Mouse (Mus musculus) CH12.LX (cell line): ENCODE measurements around the gene Rgs9bp. TPM values are rescaled to one million over a fixed set of nuclear protein-coding genes. Genes with fewer than 3 reads are reported as not detected.

Experiments used
- DNase-seq: peaks from one replicate; pipeline ENCODE4 v3.0.0-alpha.2; 2013; ENCODE audit errors: extremely low read depth
- H3K27ac ChIP-seq: 2 replicates; pipeline ENCODE4 v1.5.1; 2012; ENCODE audit warnings: low read depth, mild to moderate bottlenecking, control low read depth, moderate library complexity; ENCODE audit not compliant: insufficient read depth
- H3K27me3 ChIP-seq: replicated peaks from 2 replicates; pipeline ENCODE3; 2012; ENCODE audit warnings: inconsistent platforms
- H3K36me3 ChIP-seq, 2 experiments: replicated peaks in 1 of 2; 2 replicates each; pipeline versions ENCODE3 to v1.6.1; 2012; ENCODE audit warnings: inconsistent platforms in 1 of 2, low read length in 1 of 2, mild to moderate bottlenecking in 1 of 2, mixed read lengths in 1 of 2, moderate library complexity in 1 of 2; ENCODE audit not compliant: control insufficient read depth in 1 of 2, insufficient read depth in 1 of 2
- H3K4me1 ChIP-seq, 2 experiments: 2 replicates each; pipeline ENCODE4 v1.6.1; 2012; ENCODE audit warnings: inconsistent platforms in 1 of 2, moderate library complexity in 1 of 2; ENCODE audit not compliant: insufficient read depth in 2 of 2, control insufficient read depth in 1 of 2
- H3K4me2 ChIP-seq: 2 replicates; pipeline ENCODE4 v1.6.1; 2012; ENCODE audit warnings: low read depth, mild to moderate bottlenecking, control low read depth; ENCODE audit not compliant: poor library complexity, insufficient read depth, severe bottlenecking
- H3K4me3 ChIP-seq, 3 experiments: fragments of 150-350 bp in 1 of 3; sonication (generic) in 1 of 3; replicated peaks in 1 of 3; 2 replicates each; pipeline versions ENCODE3 to v1.5.1; 2011 to 2012; ENCODE audit warnings: low read depth in 2 of 3, low read length in 2 of 3, mild to moderate bottlenecking in 2 of 3, moderate library complexity in 2 of 3, control low read depth in 1 of 3, improper control_type of control experiment in 1 of 3, inconsistent platforms in 1 of 3, mixed read lengths in 1 of 3; ENCODE audit not compliant: poor library complexity in 1 of 3
- H3K79me2 ChIP-seq: replicated peaks from 2 replicates; pipeline ENCODE4 v1.6.1; 2012; ENCODE audit warnings: mild to moderate bottlenecking, moderate library complexity; ENCODE audit not compliant: control insufficient read depth, poor library complexity, insufficient read depth, severe bottlenecking; ENCODE audit errors: extremely low read depth
- H3K9ac ChIP-seq: 2 replicates; pipeline ENCODE4 v1.6.1; 2012; ENCODE audit warnings: low read depth, mild to moderate bottlenecking, control low read depth, moderate library complexity; ENCODE audit not compliant: insufficient read depth
- H3K9me3 ChIP-seq: replicated peaks from 2 replicates; pipeline ENCODE3; 2012; ENCODE audit warnings: low read length, inconsistent platforms, mixed read lengths
- BHLHE40 ChIP-seq: IDR thresholded peaks from 2 replicates; pipeline ENCODE4 v1.6.1; 2011; ENCODE audit warnings: mild to moderate bottlenecking, low read depth, low read length, improper control_type of control experiment
- CHD1 ChIP-seq: IDR thresholded peaks from 2 replicates; pipeline ENCODE4 v1.6.1; 2012; ENCODE audit warnings: low read depth, low read length, improper control_type of control experiment, inconsistent platforms
- CHD2 ChIP-seq: IDR thresholded peaks from 2 replicates; pipeline ENCODE4 v1.6.1; 2011; ENCODE audit warnings: low read length, improper control_type of control experiment
- CTCF ChIP-seq, 2 experiments: IDR thresholded peaks in 1 of 2; conservative IDR thresholded peaks in 1 of 2; 2 replicates each; pipeline ENCODE4 v1.5.1; 2011 to 2012; ENCODE audit warnings: low read depth in 2 of 2, low read length in 2 of 2, improper control_type of control experiment in 1 of 2, inconsistent platforms in 1 of 2, mild to moderate bottlenecking in 1 of 2, moderate library complexity in 1 of 2
- E2F4 ChIP-seq: IDR thresholded peaks from 2 replicates; pipeline ENCODE4 v1.6.1; 2011; ENCODE audit warnings: low read depth, low read length, improper control_type of control experiment; ENCODE audit not compliant: insufficient replicate concordance
- ELF1 ChIP-seq: IDR thresholded peaks from 2 replicates; pipeline ENCODE4 v1.6.1; 2014; ENCODE audit warnings: low read depth, mild to moderate bottlenecking, inconsistent platforms, low read length, improper control_type of control experiment
- EP300 ChIP-seq: IDR thresholded peaks from 2 replicates; pipeline ENCODE4 v1.6.1; 2011; ENCODE audit warnings: low read length, improper control_type of control experiment
- ETS1 ChIP-seq: conservative IDR thresholded peaks from 2 replicates; pipeline ENCODE4 v1.6.1; 2012; ENCODE audit warnings: low read depth, mild to moderate bottlenecking, inconsistent platforms, low read length, improper control_type of control experiment, moderate library complexity
- GABPA ChIP-seq: IDR thresholded peaks from 2 replicates; pipeline ENCODE4 v1.6.1; 2012; ENCODE audit warnings: low read depth, low read length, improper control_type of control experiment, inconsistent platforms; ENCODE audit not compliant: insufficient replicate concordance
- HCFC1 ChIP-seq: IDR thresholded peaks from 2 replicates; pipeline ENCODE4 v1.6.1; 2012; ENCODE audit warnings: low read depth, mild to moderate bottlenecking, inconsistent platforms, low read length, improper control_type of control experiment
- IRF4 ChIP-seq: IDR thresholded peaks from 2 replicates; pipeline ENCODE4 v1.6.1; 2014; ENCODE audit warnings: low read depth, mild to moderate bottlenecking, inconsistent platforms, low read length, improper control_type of control experiment
- JUN ChIP-seq: IDR thresholded peaks from 2 replicates; pipeline ENCODE4 v1.6.1; 2011; ENCODE audit warnings: low read depth, mild to moderate bottlenecking, low read length, improper control_type of control experiment, moderate library complexity; ENCODE audit not compliant: insufficient read depth
- JUND ChIP-seq: conservative IDR thresholded peaks from 2 replicates; pipeline ENCODE4 v1.6.1; 2011; ENCODE audit warnings: low read depth, low read length, improper control_type of control experiment
- KAT2A ChIP-seq: IDR thresholded peaks from 2 replicates; pipeline ENCODE4 v1.6.1; 2012; ENCODE audit warnings: low read length, improper control_type of control experiment, inconsistent platforms; ENCODE audit not compliant: insufficient replicate concordance
- MAFK ChIP-seq: IDR thresholded peaks from 2 replicates; pipeline ENCODE4 v1.6.1; 2011; ENCODE audit warnings: low read length, improper control_type of control experiment; ENCODE audit not compliant: insufficient replicate concordance
- MAX ChIP-seq: IDR thresholded peaks from 2 replicates; pipeline ENCODE4 v1.6.1; 2011; ENCODE audit warnings: low read length, improper control_type of control experiment
- MAZ ChIP-seq: IDR thresholded peaks from 2 replicates; pipeline ENCODE4 v1.6.1; 2012; ENCODE audit warnings: low read depth, mild to moderate bottlenecking, inconsistent platforms, low read length, improper control_type of control experiment, moderate library complexity
- MEF2A ChIP-seq: IDR thresholded peaks from 2 replicates; pipeline ENCODE4 v1.6.1; 2014; ENCODE audit warnings: low read depth, mild to moderate bottlenecking, inconsistent platforms, low read length, improper control_type of control experiment, borderline replicate concordance
- MXI1 ChIP-seq: IDR thresholded peaks from 2 replicates; pipeline ENCODE4 v1.6.1; 2011; ENCODE audit warnings: mild to moderate bottlenecking, low read depth, low read length, improper control_type of control experiment
- NELFE ChIP-seq: IDR thresholded peaks from 2 replicates; pipeline ENCODE4 v1.6.1; 2011; ENCODE audit warnings: low read depth, low read length, improper control_type of control experiment
- NRF1 ChIP-seq: IDR thresholded peaks from 2 replicates; pipeline ENCODE4 v1.6.1; 2014; ENCODE audit warnings: low read depth, mild to moderate bottlenecking, inconsistent platforms, low read length, improper control_type of control experiment, moderate library complexity
- PAX5 ChIP-seq: IDR thresholded peaks from 2 replicates; pipeline ENCODE4 v1.6.1; 2012; ENCODE audit warnings: low read length, inconsistent platforms, mixed read lengths
- POLR2A ChIP-seq: IDR thresholded peaks from 2 replicates; pipeline ENCODE4 v1.6.1; 2011; ENCODE audit warnings: low read depth, mild to moderate bottlenecking, improper control_type of control experiment, low read length
- POLR2AphosphoS2 ChIP-seq: IDR thresholded peaks from 2 replicates; pipeline ENCODE4 v1.6.1; 2011; ENCODE audit warnings: low read depth, low read length, improper control_type of control experiment
- RAD21 ChIP-seq: IDR thresholded peaks from 2 replicates; pipeline ENCODE4 v1.6.1; 2011; ENCODE audit warnings: low read depth, mild to moderate bottlenecking, low read length, improper control_type of control experiment, moderate library complexity
- RCOR1 ChIP-seq: conservative IDR thresholded peaks from 2 replicates; pipeline ENCODE4 v1.6.1; 2012; ENCODE audit warnings: low read depth, mild to moderate bottlenecking, inconsistent platforms, low read length, improper control_type of control experiment
- SIN3A ChIP-seq: IDR thresholded peaks from 2 replicates; pipeline ENCODE4 v1.6.1; 2012; ENCODE audit warnings: low read length, improper control_type of control experiment, inconsistent platforms
- SMC3 ChIP-seq: IDR thresholded peaks from 2 replicates; pipeline ENCODE4 v1.6.1; 2011; ENCODE audit warnings: low read depth, low read length, improper control_type of control experiment
- TBP ChIP-seq: conservative IDR thresholded peaks from 2 replicates; pipeline ENCODE4 v1.6.1; 2011; ENCODE audit warnings: low read depth, low read length, improper control_type of control experiment
- TCF12 ChIP-seq: IDR thresholded peaks from 2 replicates; pipeline ENCODE4 v1.6.1; 2014; ENCODE audit warnings: low read depth, mild to moderate bottlenecking, inconsistent platforms, low read length, improper control_type of control experiment
- UBTF ChIP-seq: IDR thresholded peaks from 2 replicates; pipeline ENCODE4 v1.6.1; 2012; ENCODE audit warnings: low read depth, mild to moderate bottlenecking, inconsistent platforms, low read length, improper control_type of control experiment, moderate library complexity
- USF1 ChIP-seq: IDR thresholded peaks from 2 replicates; pipeline ENCODE4 v1.6.1; 2014; ENCODE audit warnings: low read depth, mild to moderate bottlenecking, inconsistent platforms, low read length, improper control_type of control experiment
- USF2 ChIP-seq: conservative IDR thresholded peaks from 2 replicates; pipeline ENCODE4 v1.6.1; 2011; ENCODE audit warnings: low read depth, low read length, improper control_type of control experiment
- ZC3H11A ChIP-seq: IDR thresholded peaks from 2 replicates; pipeline ENCODE4 v1.6.1; 2012; ENCODE audit warnings: low read depth, mild to moderate bottlenecking, inconsistent platforms, low read length, improper control_type of control experiment
- ZKSCAN1 ChIP-seq: IDR thresholded peaks from 2 replicates; pipeline ENCODE4 v1.6.1; 2012; ENCODE audit warnings: low read depth, inconsistent platforms, low read length, improper control_type of control experiment, borderline replicate concordance
- ZMIZ1 ChIP-seq: IDR thresholded peaks from 2 replicates; pipeline ENCODE4 v1.6.1; 2012; ENCODE audit warnings: low read depth, mild to moderate bottlenecking, inconsistent platforms, low read length, improper control_type of control experiment
- ZNF384 ChIP-seq: IDR thresholded peaks from 2 replicates; pipeline ENCODE4 v1.6.1; 2012; ENCODE audit warnings: low read depth, low read length, improper control_type of control experiment, inconsistent platforms
- dilution Hi-C: fragments of 300-500 bp; cut with MboI; formaldehyde crosslinking; loops from 2 replicates; pipeline ENCODE4 v1.14.3; 2020; ENCODE audit warnings: low sequenced_read_pairs; ENCODE audit not compliant: extremely low pct_unique_long_range_greater_than_20kb, extremely low pct_ligation_motif_present
- in situ Hi-C: fragments of 300-500 bp; cut with MboI; formaldehyde crosslinking; loops from 3 replicates; pipeline ENCODE4 v1.14.3; 2019; ENCODE audit warnings: low sequenced_read_pairs, low pct_ligation_motif_present, low pct_unique_long_range_greater_than_20kb, mixed read lengths
- polyA plus RNA-seq: library from polyadenylated mRNA; unstranded; fragments of >175 nt; gene quantifications from 2 replicates; pipeline ENCODE4 v1.2.1, GENCODE M21; 2012; ENCODE audit warnings: low read depth; ENCODE audit not compliant: insufficient read length
- total RNA-seq, 2 experiments: library from RNA; depleted of rRNA; stranded (reverse); fragments of 300-350 nt in 1 of 2; fragments of >200 nt in 1 of 2; gene quantifications; 2 replicates each; pipeline ENCODE4 v1.2.3; 2012 to 2014

Rgs9bp gene
- total and polyA plus RNA-seq, 3 experiments: 0.05 to 0.21 (median 0.06) TPM

GRCm38 (mm10) chr7:35555224-35556204, 29.9 kb downstream of the Rgs9bp start:
- H3K9me3 ChIP-seq: no peaks in the 10 kb centered on the region
- H3K4me3 ChIP-seq: peak overlapping the region; percentile 86 to 94 (median 88)
- dilution Hi-C loops (no loop called here), in situ Hi-C loops (loop anchor here (25.0 kb wide), 1 partner anchor 168 kb away; the partner anchor contains the start of genes Cep89 and Faap24)
- H3K27me3 ChIP-seq: no peaks in the 10 kb centered on the region
- H3K27ac ChIP-seq: peak overlapping the region; percentile 77
- H3K79me2 ChIP-seq: no peaks in the 10 kb centered on the region
- H3K4me1 ChIP-seq: peaks cover 0 to 14% of the 10 kb centered on the region in 2 experiments; a peak in 3 of 4 replicates
- H3K4me2 ChIP-seq: peak overlapping the region; percentile 52; the same call in 1 of the 2 replicates
- H3K9ac ChIP-seq: peak overlapping the region; percentile 77
- peaks cover 7 to 21% of the 10 kb centered on the region in 2 experiments for H3K36me3 ChIP-seq
- peak; percentile 85 for DNase-seq
- TF ChIP-seq E2F4 (0 out of 2 replicates have a peak, but pooled peaks have one; percentile 34), NRF1 (peak; percentile 96), SIN3A (peak; percentile 92; the same call in 1 of the 2 replicates), RCOR1 (no peak; the same call in 1 of the 2 replicates), MEF2A (peak; percentile 75), MXI1 (peak; percentile 52), BHLHE40 (peak; percentile 94), ETS1 (peak; percentile 50), USF2 (no peak), ZC3H11A (no peak), CHD2 (no peak), ELF1 (peak; percentile 51), JUN (no peak), TCF12 (peak; percentile 79), NELFE (peak; percentile 72; the same call in 1 of the 2 replicates), ZKSCAN1 (no peak), USF1 (no peak), KAT2A (peak; percentile 70; the same call in 1 of the 2 replicates), POLR2AphosphoS2 (no peak), GABPA (no peak; the same call in 1 of the 2 replicates), ZNF384 (no peak), MAX (peak; percentile 52), SMC3 (no peak), CHD1 (no peak; the same call in 1 of the 2 replicates), MAFK (no peak), ZMIZ1 (peak; percentile 46; the same call in 1 of the 2 replicates), JUND (no peak), POLR2A (peak; percentile 78), CTCF (conservative IDR thresholded peaks at IDR 0.05 in 1 of 2, IDR thresholded peaks at IDR 0.05 in 1 of 2; ENCODE audit: low read depth in 2 of 2, low read length in 2 of 2) (no peak), IRF4 (peak; percentile 64), UBTF (peak; percentile 87), RAD21 (no peak), HCFC1 (peak; percentile 80), TBP (0 out of 2 replicates have a peak, but pooled peaks have one; percentile 51), MAZ (peak; percentile 73; the same call in 1 of the 2 replicates), EP300 (0 out of 2 replicates have a peak, but pooled peaks have one; percentile 20), PAX5 (no peak)
